Mouse (Mus musculus) adipocyte (in vitro differentiated cells): ENCODE measurements around the gene Rnpepl1.

Source experiments
- DNase-seq: peaks from one replicate; pipeline ENCODE4 v3.0.0-alpha.2; 2016; ENCODE audit warnings: low spot score

The Rnpepl1 gene

GRCm38 (mm10) chr1:92910239-92910885 is at the start of gene Rnpepl1:
TSS of gene Rnpepl1 (plus strand) at chr1:92910783.
- DNase-seq, result peak; percentile 17

GRCm38 (mm10) chr1:92861503-92861902 is 49.1 kb upstream of the Rnpepl1 start:
- no peak for DNase-seq

GRCm38 (mm10) chr1:92863268-92863667 is 47.3 kb upstream of the Rnpepl1 start:
- DNase-seq, result no peak

GRCm38 (mm10) chr1:92866170-92866569 is 44.4 kb upstream of the Rnpepl1 start:
- no peak for DNase-seq

GRCm38 (mm10) chr1:92869985-92870384 is 40.6 kb upstream of the Rnpepl1 start:
- no peak for DNase-seq

GRCm38 (mm10) chr1:92872666-92873065 is 37.9 kb upstream of the Rnpepl1 start:
- no peak for DNase-seq

- DNase-seq, result no peak
These were observed 36.6 kb upstream of the Rnpepl1 start for GRCm38 (mm10) chr1:92874011-92874410.

GRCm38 (mm10) chr1:92875360-92876111 is 35.0 kb upstream of the Rnpepl1 start:
- no peak for DNase-seq

- no peak for DNase-seq
These were observed 33.1 kb upstream of the Rnpepl1 start for GRCm38 (mm10) chr1:92877431-92877978.

- no peak for DNase-seq
These were observed 32.4 kb upstream of the Rnpepl1 start for GRCm38 (mm10) chr1:92878066-92878741.

GRCm38 (mm10) chr1:92879266-92879665 is 31.3 kb upstream of the Rnpepl1 start:
- DNase-seq, result no peak

- DNase-seq, result no peak
These were observed 30.5 kb upstream of the Rnpepl1 start for GRCm38 (mm10) chr1:92880101-92880500.

GRCm38 (mm10) chr1:92881982-92882381 is 28.6 kb upstream of the Rnpepl1 start:
- no peak for DNase-seq

- DNase-seq, result no peak
These were observed 21.5 kb upstream of the Rnpepl1 start for GRCm38 (mm10) chr1:92888901-92889655.

- no peak for DNase-seq
These were observed 17.8 kb upstream of the Rnpepl1 start for GRCm38 (mm10) chr1:92892791-92893190.

- no peak for DNase-seq
These were observed 16.7 kb upstream of the Rnpepl1 start for GRCm38 (mm10) chr1:92893896-92894295.

- DNase-seq, result peak; percentile 76
These were observed 15.5 kb upstream of the Rnpepl1 start for GRCm38 (mm10) chr1:92895089-92895488.

- no peak for DNase-seq
These were observed 7.8 kb upstream of the Rnpepl1 start, which contains the start of gene Ankmy1 for GRCm38 (mm10) chr1:92902786-92903185. TSS of gene Ankmy1 (minus strand) at chr1:92902906.

GRCm38 (mm10) chr1:92903627-92904026 is 7.0 kb upstream of the Rnpepl1 start:
- DNase-seq, result peak; percentile 20

GRCm38 (mm10) chr1:92905703-92906310 is 4.8 kb upstream of the Rnpepl1 start:
- no peak for DNase-seq
